Mouse (Mus musculus) testis, adult 2 months (tissue): ENCODE measurements around the gene Iqsec1. TPM values are rescaled to one million over a fixed set of nuclear protein-coding genes. Genes with fewer than 3 reads are reported as not detected.

Source experiments
- H3K27ac ChIP-seq: fragments of 200-500 bp; 2 replicates; pipeline ENCODE4 v1.5.1; 2012; ENCODE audit warnings: low read depth, low read length; ENCODE audit not compliant: control insufficient read depth, insufficient read depth
- H3K27me3 ChIP-seq: fragments of 200-500 bp; 2 replicates; pipeline ENCODE4 v1.6.1; 2012; ENCODE audit warnings: mild to moderate bottlenecking, low read length, moderate library complexity; ENCODE audit not compliant: control insufficient read depth, insufficient read depth
- H3K36me3 ChIP-seq: fragments of 200-500 bp; 2 replicates; pipeline ENCODE4 v1.6.1; 2012; ENCODE audit warnings: mild to moderate bottlenecking, low read length; ENCODE audit not compliant: control insufficient read depth, insufficient read depth
- H3K4me1 ChIP-seq: fragments of 200-500 bp; 2 replicates; pipeline ENCODE4 v1.6.1; 2012; ENCODE audit warnings: low read length; ENCODE audit not compliant: control insufficient read depth, insufficient read depth
- H3K4me3 ChIP-seq: fragments of 200-500 bp; 2 replicates; pipeline ENCODE4 v1.5.1; 2012; ENCODE audit warnings: low read depth, mild to moderate bottlenecking, low read length, moderate library complexity, mixed read lengths; ENCODE audit not compliant: control insufficient read depth
- CTCF ChIP-seq: fragments of 200-500 bp; IDR thresholded peaks from 2 replicates; pipeline ENCODE4 v1.5.1; 2012; ENCODE audit warnings: low read depth, mild to moderate bottlenecking, inconsistent platforms, low read length, moderate library complexity; ENCODE audit not compliant: control insufficient read depth, insufficient read depth, insufficient replicate concordance
- POLR2A ChIP-seq: fragments of 200-500 bp; IDR thresholded peaks from 2 replicates; pipeline ENCODE4 v1.6.1; 2012; ENCODE audit warnings: low read depth, mild to moderate bottlenecking, inconsistent platforms, low read length, moderate library complexity; ENCODE audit not compliant: control insufficient read depth
- polyA plus RNA-seq: library from polyadenylated mRNA; depleted of rRNA; stranded (reverse); fragments of >200 nt; gene quantifications from 2 replicates; pipeline ENCODE4 v1.2.3, GENCODE M21; 2012

Gene Iqsec1
- polyA plus RNA-seq, 1 experiment: 47.2 TPM

DNA sequence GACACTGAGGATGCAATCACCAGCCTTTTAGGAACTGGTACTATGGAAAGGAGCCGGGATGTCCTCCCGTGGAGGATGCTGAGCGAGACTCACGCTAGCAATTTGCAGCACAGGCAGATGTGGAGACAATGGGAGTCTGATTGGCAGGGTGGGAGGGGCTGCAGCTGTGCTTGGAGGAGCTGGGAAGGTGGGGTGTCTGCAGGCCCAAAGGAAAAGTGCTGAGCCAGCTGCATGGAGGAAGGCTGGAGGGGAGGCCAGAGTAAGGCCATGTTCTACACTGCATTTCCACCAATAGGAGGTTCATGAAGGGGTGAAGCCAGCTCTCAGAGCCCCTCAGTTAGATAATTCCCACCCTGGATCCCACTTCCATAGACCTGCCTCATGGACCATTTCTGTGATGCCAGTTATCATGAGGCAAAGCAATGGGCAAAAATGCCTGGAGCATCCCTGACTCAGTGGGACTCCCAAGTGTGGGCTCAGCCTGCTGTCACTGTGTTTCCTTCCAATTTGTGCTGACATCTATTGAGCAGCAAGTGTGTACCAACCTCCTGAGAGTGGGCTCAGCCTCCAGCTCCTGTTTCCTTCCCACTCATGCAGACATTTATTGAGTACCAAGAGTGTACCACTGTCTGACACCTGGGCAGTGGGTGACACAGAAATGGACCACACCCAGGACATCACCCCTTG lies 166.4 kb downstream of the Iqsec1 start:
- H3K4me1 ChIP-seq: no peaks in the 10 kb centered on the region
- no peak overlapping the region for H3K27ac ChIP-seq
- H3K27me3 ChIP-seq: no peaks in the 10 kb centered on the region
- H3K4me3 ChIP-seq: no peak overlapping the region
- H3K36me3 ChIP-seq: no peaks in the 10 kb centered on the region
- TF ChIP-seq POLR2A (no peak), CTCF (no peak)

DNA sequence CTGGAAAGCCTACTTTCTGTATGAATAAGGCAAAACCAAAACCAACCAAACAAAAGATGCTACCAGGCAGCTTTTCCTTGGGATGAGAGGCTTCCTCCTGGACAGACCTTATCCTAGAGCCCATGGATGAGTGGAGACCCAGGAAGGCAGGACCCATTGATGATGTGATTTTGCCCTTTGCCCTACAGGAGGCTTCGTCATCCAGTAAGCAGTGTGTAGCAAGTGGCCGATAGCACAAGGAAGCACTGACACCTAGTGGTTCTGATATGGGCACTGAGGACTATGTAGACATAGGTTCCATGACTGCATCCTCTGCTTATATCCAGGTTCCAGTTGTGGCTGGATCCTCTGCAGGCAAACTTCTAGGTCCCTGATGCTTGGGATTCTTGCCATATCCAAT lies 168.6 kb downstream of the Iqsec1 start:
- Histone ChIP-seq H3K27me3 (no peaks in the 10 kb centered on the region), H3K27ac (no peak overlapping the region), H3K4me3 (no peak overlapping the region), H3K36me3 (no peaks in the 10 kb centered on the region), H3K4me1 (no peaks in the 10 kb centered on the region)
- no peak for TF ChIP-seq CTCF
- TF ChIP-seq POLR2A: no peak

DNA sequence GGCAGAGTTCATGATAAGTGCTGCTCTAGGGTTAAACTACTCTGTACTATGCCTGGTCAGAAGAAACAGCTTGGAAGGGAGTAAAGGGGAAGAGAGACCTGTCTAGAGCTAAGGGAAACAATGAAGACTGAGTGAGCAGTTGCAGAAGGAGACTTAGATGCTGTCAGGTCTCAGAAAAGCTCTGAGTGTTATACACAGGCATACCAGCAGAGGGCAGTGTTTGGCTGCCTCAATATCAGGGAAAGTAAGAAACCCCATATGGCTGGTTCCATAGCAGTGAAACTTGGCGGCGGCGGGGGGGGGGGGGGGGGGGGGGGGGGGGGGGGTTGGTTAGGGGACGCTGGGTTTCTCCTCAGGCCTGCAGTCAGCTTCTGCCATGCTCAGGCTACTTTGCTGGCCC lies 169.5 kb downstream of the Iqsec1 start:
- Histone ChIP-seq H3K36me3 (no peaks in the 10 kb centered on the region), H3K27me3 (no peaks in the 10 kb centered on the region), H3K4me1 (no peaks in the 10 kb centered on the region), H3K27ac (no peak overlapping the region), H3K4me3 (no peak overlapping the region)
- TF ChIP-seq POLR2A: no peak
- no peak for TF ChIP-seq CTCF

DNA sequence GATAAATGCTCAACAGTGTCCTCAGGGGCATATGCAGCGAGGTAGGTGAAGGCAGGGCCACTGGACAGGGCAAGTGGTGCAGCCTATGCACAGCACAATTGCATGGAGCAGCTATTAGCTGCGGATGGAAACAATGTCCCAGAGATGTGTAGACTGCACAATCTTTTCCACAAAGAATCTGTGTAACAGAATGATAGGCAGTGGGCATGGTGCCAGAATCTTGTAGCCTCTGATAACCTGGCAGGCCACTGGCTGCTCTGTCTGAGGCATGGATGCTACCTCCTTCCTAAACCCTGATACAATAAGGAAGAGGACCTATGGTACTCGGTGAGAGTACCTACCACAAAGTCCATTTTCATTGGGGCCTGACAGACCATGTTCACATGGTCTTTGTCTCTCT lies 171.9 kb downstream of the Iqsec1 start:
- Histone ChIP-seq H3K27me3 (no peaks in the 10 kb centered on the region), H3K4me3 (no peak overlapping the region), H3K36me3 (no peaks in the 10 kb centered on the region), H3K27ac (no peak overlapping the region), H3K4me1 (peaks cover 2% of the 10 kb centered on the region)
- no peak for TF ChIP-seq POLR2A
- no peak for TF ChIP-seq CTCF

DNA sequence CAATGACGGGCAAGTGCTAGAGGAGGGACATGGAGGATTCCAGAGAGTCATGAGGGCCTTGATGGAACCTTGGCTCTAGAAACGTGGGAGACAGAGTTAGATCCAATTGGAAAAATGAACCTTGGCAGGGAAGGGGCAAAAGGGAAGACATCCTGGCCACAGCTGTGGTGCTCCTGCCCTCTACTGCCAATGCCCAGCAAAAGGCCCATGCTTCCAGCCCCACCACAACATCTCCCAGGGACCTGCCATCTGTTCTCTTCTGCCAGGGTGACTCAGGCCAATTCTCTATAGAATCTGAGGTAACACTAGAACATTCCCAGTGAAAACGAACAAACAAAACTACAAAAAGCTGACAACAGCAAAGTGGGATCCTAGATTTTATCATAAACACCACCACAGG lies 173.1 kb downstream of the Iqsec1 start:
- Histone ChIP-seq H3K4me1 (peaks cover 2% of the 10 kb centered on the region), H3K27ac (no peak overlapping the region), H3K4me3 (no peak overlapping the region), H3K36me3 (no peaks in the 10 kb centered on the region), H3K27me3 (no peaks in the 10 kb centered on the region)
- TF ChIP-seq CTCF (no peak), POLR2A (no peak)

DNA sequence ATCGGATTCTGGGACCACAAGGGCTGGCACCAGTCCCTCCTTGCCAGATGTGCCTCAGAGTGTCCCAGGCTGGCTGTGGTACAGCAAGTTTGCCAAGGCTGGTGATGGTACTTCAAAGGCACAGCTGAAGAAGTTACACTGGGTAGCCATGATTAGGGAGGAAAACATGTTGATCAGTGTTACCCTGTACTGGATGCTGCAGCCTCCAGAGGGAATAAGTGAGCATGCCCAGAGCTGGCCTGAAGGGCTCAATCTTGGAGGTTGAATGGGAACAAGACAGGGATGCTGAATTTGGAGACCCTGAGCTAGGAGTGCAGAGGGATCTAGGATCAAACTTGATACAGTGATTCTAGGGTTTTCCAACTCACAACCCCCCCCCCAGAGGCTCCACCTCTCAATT lies 175.0 kb downstream of the Iqsec1 start:
- no peaks in the 10 kb centered on the region for H3K36me3 ChIP-seq
- no peaks in the 10 kb centered on the region for H3K27me3 ChIP-seq
- no peak for TF ChIP-seq CTCF
- no peak for TF ChIP-seq POLR2A
- H3K4me3 ChIP-seq: no peak overlapping the region
- H3K27ac ChIP-seq: no peak overlapping the region
- H3K4me1 ChIP-seq: peaks cover 5% of the 10 kb centered on the region

DNA sequence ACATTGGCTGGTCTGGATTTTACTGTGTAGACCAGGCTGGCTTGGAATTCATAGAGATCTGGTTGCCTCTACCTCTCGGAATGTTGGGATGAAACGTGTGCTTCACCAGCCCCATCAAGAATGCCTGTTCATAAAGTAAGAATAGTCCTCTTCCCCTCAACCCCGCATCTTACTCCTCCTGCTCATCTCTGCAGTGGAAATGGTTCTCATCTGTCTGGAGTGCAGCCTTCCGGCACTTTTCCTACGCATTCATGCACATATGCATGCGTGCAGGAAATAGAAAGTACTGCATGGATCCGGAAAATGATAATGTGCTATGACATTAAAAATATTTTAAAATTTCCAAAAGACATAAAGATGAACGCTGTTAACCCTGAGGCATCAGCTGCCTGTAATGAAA lies 175.9 kb downstream of the Iqsec1 start:
- no peaks in the 10 kb centered on the region for H3K27me3 ChIP-seq
- TF ChIP-seq POLR2A (no peak), CTCF (no peak)
- no peaks in the 10 kb centered on the region for H3K36me3 ChIP-seq
- H3K4me1 ChIP-seq: peaks cover 5% of the 10 kb centered on the region
- no peak overlapping the region for H3K4me3 ChIP-seq
- no peak overlapping the region for H3K27ac ChIP-seq
